Mouse (Mus musculus): ENCODE measurements at regions not wholly inside any gene's neighbourhood (a gene's known extent, or its start where the extent isn't known, plus 50 kb on each side); places are given as distances from the start of the nearest gene placed in this dataset.

DNA sequence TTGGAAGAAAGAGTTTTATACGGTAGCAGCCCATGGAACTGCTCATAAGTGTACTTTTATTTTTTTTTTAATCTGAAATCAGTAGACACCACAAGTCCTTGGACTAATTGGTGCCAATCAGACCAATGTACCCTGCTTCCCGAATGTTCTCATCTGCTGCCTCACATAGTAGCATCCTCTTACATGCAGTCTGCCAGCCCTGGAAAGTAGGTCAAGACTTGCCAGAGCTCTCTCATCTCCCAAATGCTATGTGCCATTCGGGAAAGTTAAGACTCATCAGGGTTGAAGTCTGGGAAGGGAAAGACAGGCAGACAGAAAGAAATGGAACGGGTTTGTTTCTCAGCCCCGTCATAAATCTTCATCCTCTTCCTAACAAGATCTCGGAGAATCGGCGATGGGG, 115.2 kb upstream of the Rbms3 start:
- Histone ChIP-seq H3K4me2 (no peak overlapping the region), H3K4me1 (replicated peaks) (no peaks in the 10 kb centered on the region), H3K9me3 (replicated peaks) (no peaks in the 10 kb centered on the region), H3K27me3 (no peaks in the 10 kb centered on the region), H3K9ac (no peak overlapping the region), H3K36me3 (no peaks in the 10 kb centered on the region), H3K4me3 (no peak overlapping the region), H3K27ac (no peak overlapping the region)
- no peak for ATAC-seq (replicated peaks; ENCODE audit: insufficient number of reproducible peaks, insufficient read depth, low FRiP score, low read depth)
- WGBS, result 89% methylated on average over 8 of the region's 8 CpGs

DNA sequence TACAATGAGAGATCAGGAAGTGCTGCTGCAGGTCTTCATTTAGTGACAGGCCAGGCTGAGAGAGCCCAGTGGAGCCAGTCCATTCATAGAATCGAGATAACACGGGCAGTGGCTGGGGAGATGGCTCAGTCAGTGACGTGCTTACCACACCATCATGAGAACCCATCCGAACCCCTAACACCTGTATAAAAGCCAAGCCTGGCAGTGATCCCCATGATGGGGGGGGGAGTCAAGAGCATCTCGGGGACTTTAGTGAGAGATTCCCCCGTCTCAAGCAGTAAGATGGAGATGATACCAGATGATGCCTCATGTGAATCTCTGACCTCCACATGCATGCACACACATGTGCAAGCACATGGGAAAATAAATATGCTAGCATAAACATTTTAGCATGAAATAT, 99.7 kb upstream of the Rbms3 start:
- no peaks in the 10 kb centered on the region for H3K36me3 ChIP-seq
- H3K27me3 ChIP-seq, result no peaks in the 10 kb centered on the region
- H3K9me3 ChIP-seq (replicated peaks), result no peaks in the 10 kb centered on the region
- H3K4me3 ChIP-seq, result no peak overlapping the region
- 75% methylated on average over 6 of the region's 6 CpGs for WGBS
- no peak overlapping the region for H3K27ac ChIP-seq
- no peaks in the 10 kb centered on the region for H3K4me1 ChIP-seq (replicated peaks)
- no peak for ATAC-seq (replicated peaks; ENCODE audit: insufficient number of reproducible peaks, insufficient read depth, low FRiP score, low read depth)
- H3K9ac ChIP-seq, result no peak overlapping the region
- no peak overlapping the region for H3K4me2 ChIP-seq

DNA sequence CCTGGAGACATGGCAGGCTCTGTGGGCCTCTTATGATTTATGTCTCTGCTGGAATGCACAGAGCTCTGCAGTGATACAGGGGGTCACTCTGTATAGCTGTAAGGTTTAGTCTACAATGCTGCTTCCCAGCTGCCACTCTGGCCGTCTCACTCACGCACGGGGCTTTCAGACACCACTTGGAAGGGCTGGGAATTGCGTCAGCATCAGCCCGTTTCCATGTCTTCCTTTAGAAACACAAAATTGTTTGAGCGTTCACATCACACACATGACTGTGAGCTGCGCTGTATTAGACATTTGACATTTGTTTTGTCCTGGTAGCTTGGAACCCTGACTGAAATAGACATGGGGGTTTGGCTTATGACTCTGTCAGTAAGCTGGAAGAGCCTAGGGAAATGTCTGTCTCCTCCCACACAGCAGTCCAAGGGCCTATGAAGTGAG, 90.5 kb upstream of the Rbms3 start:
- H3K9me3 ChIP-seq (replicated peaks), result no peaks in the 10 kb centered on the region
- no peak overlapping the region for H3K27ac ChIP-seq
- H3K4me2 ChIP-seq, result no peak overlapping the region
- H3K4me1 ChIP-seq (replicated peaks), result no peaks in the 10 kb centered on the region
- WGBS, result 69% methylated on average over 7 of the region's 7 CpGs
- ATAC-seq (replicated peaks; ENCODE audit: insufficient number of reproducible peaks, insufficient read depth, low FRiP score, low read depth), result no peak
- no peaks in the 10 kb centered on the region for H3K36me3 ChIP-seq
- H3K4me3 ChIP-seq, result no peak overlapping the region
- no peak overlapping the region for H3K9ac ChIP-seq
- no peaks in the 10 kb centered on the region for H3K27me3 ChIP-seq

DNA sequence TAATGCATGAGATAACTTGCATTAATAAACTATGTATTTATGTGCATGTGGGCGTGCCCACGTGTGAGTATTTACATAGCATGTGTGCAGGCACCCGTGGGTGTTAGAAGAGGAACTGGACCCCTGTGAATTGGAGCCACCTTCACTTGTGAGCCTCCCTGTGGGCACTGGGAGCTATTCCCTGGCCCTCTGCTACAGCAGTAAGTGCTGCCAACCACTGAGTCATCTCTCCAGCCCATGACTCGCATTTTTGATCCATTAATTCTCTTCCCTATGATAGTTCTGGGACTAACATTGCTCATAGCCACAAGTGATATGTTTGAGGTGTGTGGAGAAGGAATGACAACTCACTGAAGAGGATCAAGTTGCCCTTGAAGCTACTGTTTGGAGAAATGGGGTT, 87.6 kb upstream of the Rbms3 start:
- H3K27ac ChIP-seq, result no peak overlapping the region
- no peaks in the 10 kb centered on the region for H3K36me3 ChIP-seq
- no peak overlapping the region for H3K4me2 ChIP-seq
- no peak overlapping the region for H3K9ac ChIP-seq
- no peaks in the 10 kb centered on the region for H3K9me3 ChIP-seq (replicated peaks)
- 66% methylated on average over 4 of the region's 4 CpGs for WGBS
- no peaks in the 10 kb centered on the region for H3K4me1 ChIP-seq (replicated peaks)
- H3K4me3 ChIP-seq, result no peak overlapping the region
- no peaks in the 10 kb centered on the region for H3K27me3 ChIP-seq
- no peak for ATAC-seq (replicated peaks; ENCODE audit: insufficient number of reproducible peaks, insufficient read depth, low FRiP score, low read depth)

DNA sequence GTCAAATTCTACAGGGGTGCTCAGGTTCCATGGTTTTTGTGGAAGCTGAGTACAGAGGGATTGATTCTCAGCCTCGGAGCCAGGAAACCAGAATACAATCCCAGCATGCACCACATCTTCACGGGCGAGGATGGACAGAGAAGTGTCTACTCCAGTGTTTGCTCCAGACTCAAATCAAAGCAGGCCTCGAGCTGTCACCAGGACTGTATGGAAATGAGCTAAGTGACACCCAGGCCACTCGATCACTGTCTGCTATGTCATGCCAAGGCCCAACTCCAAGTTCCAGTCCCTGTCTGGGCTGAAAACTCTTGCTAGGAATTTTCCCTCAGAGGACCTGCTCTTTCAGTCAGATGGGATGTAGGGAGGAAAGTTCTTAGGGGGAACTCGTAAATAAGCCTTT, 86.8 kb upstream of the Rbms3 start:
- ATAC-seq (replicated peaks; ENCODE audit: insufficient number of reproducible peaks, insufficient read depth, low FRiP score, low read depth), result no peak
- no peaks in the 10 kb centered on the region for H3K27me3 ChIP-seq
- H3K4me2 ChIP-seq, result no peak overlapping the region
- no peaks in the 10 kb centered on the region for H3K9me3 ChIP-seq (replicated peaks)
- H3K4me1 ChIP-seq (replicated peaks), result no peaks in the 10 kb centered on the region
- H3K27ac ChIP-seq, result no peak overlapping the region
- WGBS, result 72% methylated on average over 6 of the region's 6 CpGs
- H3K9ac ChIP-seq, result no peak overlapping the region
- no peaks in the 10 kb centered on the region for H3K36me3 ChIP-seq
- no peak overlapping the region for H3K4me3 ChIP-seq

DNA sequence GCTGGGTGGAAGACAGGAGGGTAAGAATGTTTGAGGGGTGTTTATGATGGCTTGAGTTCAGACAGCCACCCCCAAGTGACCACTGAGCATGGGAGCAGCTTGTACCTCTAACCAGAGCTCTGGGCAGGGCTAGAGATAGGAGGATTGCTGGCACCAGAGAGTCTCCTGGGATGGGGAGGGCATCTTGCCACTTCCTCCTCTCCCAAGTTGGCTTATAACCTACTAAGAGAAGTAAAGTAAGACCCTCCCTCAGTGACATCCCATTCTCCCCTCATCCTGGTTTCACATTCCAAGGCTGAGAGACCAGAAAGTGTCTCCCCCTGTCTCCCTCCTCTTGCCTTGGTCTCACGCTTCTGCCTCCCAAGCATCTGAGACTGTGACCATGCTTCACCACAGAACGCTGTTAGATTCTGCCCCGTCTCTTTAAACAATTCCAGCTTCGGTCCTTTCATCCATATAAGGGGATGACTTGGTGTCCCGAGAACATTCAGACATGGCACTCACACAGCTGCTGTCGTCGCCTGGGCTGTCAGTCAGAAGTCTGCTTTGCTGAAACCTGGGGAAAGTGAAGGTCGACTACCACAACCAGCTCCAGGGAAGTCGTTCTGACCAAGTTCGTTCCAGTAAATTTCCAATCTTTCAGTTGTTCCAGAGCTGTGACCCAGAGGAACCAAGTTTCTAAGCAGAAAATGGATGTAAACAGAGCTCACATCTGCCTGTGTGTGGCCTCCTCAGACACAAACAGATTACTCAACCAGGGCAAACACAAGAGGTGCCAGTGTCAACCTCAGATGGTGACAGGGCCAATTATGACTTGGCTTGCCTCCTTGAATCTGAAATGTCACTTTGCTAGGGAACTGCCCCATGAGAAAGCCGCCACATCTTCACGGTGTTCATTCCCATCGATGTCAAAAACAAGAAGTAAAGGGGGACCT, 85.3 kb upstream of the Rbms3 start:
- Histone ChIP-seq H3K4me1 (replicated peaks) (no peaks in the 10 kb centered on the region), H3K27me3 (no peaks in the 10 kb centered on the region), H3K9me3 (replicated peaks) (no peaks in the 10 kb centered on the region), H3K9ac (no peak overlapping the region), H3K27ac (no peak overlapping the region), H3K4me3 (no peak overlapping the region), H3K4me2 (no peak overlapping the region), H3K36me3 (no peaks in the 10 kb centered on the region)
- ATAC-seq (replicated peaks; ENCODE audit: insufficient number of reproducible peaks, insufficient read depth, low FRiP score, low read depth), result no peak
- WGBS, result 55% methylated on average over 13 of the region's 13 CpGs

DNA sequence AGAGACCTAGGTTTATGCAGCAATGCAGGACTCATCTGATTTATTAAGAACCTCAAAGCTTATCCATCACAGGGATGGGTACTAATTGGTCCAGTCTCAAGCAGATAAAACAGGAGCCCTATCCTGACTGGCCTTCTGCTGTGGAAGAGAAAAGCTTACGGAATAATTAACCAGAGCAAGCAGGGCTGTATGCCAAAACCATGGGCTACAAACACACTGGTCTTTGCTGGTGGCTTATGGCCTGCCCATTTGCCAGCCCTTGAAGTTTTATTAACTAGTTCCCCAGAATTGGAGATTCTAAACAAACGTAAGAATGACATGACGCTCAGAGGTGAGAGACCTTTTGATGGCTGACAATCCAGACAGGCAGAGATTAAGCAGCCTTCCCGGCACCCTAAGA, 83.4 kb upstream of the Rbms3 start:
- no peak for ATAC-seq (replicated peaks; ENCODE audit: insufficient number of reproducible peaks, insufficient read depth, low FRiP score, low read depth)
- H3K27me3 ChIP-seq, result no peaks in the 10 kb centered on the region
- no peak overlapping the region for H3K4me3 ChIP-seq
- H3K4me2 ChIP-seq, result no peak overlapping the region
- no peaks in the 10 kb centered on the region for H3K36me3 ChIP-seq
- no peak overlapping the region for H3K27ac ChIP-seq
- no peaks in the 10 kb centered on the region for H3K9me3 ChIP-seq (replicated peaks)
- no peaks in the 10 kb centered on the region for H3K4me1 ChIP-seq (replicated peaks)
- 76% methylated on average over 4 of the region's 4 CpGs for WGBS
- H3K9ac ChIP-seq, result no peak overlapping the region

DNA sequence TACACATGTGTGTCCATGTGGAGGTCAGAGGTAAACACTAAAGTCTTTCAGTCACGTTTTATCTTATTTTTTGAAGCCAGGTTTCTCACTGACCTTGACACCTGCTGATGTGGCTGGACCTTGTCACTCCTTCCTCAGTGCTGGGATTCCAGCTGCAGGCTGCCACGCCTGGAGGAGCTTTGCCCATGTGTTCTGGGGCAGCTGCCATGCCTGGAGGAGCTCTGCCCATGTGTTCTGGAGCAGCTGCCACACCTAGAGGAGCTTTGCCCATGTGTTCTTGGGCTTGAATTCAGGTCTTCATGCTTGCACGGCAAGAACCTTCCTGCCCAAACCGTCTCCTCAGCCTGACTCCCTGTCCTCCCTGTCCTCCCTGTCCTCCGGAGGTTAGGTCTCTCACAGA, 82.1 kb upstream of the Rbms3 start:
- no peak overlapping the region for H3K27ac ChIP-seq
- no peaks in the 10 kb centered on the region for H3K27me3 ChIP-seq
- no peak overlapping the region for H3K4me3 ChIP-seq
- H3K9ac ChIP-seq, result no peak overlapping the region
- H3K4me2 ChIP-seq, result no peak overlapping the region
- no peaks in the 10 kb centered on the region for H3K36me3 ChIP-seq
- no peak for ATAC-seq (replicated peaks; ENCODE audit: insufficient number of reproducible peaks, insufficient read depth, low FRiP score, low read depth)
- H3K4me1 ChIP-seq (replicated peaks), result no peaks in the 10 kb centered on the region
- no peaks in the 10 kb centered on the region for H3K9me3 ChIP-seq (replicated peaks)
- WGBS, result 79% methylated on average over 5 of the region's 5 CpGs

DNA sequence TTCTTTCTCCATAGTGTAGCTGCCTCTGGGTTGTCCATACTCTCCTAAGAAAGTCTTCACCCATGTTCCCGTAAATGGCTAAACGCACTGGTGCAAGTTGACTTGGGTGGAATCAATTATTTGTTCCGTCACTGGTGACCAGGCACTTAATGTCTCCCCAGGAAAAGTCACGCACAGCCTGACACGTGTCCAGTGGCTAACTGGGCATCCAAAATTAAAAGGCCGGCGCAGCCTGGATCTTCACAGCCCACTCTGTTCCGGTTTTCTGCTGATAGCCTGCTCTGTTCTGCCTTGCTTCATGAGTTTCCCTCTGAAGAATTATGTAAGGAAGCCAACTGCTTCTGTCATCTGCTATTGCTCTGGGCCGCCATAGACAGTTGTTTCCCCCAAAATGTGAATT, 81.3 kb upstream of the Rbms3 start:
- Histone ChIP-seq H3K4me3 (no peak overlapping the region), H3K27me3 (no peaks in the 10 kb centered on the region), H3K36me3 (no peaks in the 10 kb centered on the region), H3K27ac (no peak overlapping the region), H3K4me1 (replicated peaks) (no peaks in the 10 kb centered on the region), H3K9ac (no peak overlapping the region), H3K4me2 (no peak overlapping the region), H3K9me3 (replicated peaks) (no peaks in the 10 kb centered on the region)
- ATAC-seq (replicated peaks; ENCODE audit: insufficient number of reproducible peaks, insufficient read depth, low FRiP score, low read depth), result no peak
- WGBS, result 87% methylated on average over 9 of the region's 9 CpGs

DNA sequence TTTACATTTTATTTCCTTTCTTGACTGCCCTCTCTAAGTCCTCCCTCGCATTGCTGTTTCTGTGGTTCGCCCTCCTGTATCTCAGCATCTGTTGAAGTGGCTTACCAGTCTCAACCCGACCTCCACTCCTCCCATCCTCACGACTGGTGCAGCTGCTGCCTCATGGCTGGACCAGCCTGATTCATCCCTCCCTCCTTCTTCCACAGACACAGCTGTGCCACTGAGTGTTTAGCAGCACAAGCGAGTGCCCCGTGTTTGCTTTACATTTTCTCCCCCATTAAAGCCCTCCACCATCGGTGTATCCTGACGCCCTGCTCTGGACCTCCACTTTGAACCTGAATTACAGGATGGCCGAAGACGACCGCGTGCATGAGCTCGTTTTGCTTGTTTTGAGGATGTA, 80.0 kb upstream of the Rbms3 start:
- no peaks in the 10 kb centered on the region for H3K27me3 ChIP-seq
- H3K4me2 ChIP-seq, result no peak overlapping the region
- no peaks in the 10 kb centered on the region for H3K36me3 ChIP-seq
- ATAC-seq (replicated peaks; ENCODE audit: insufficient number of reproducible peaks, insufficient read depth, low FRiP score, low read depth), result no peak
- no peaks in the 10 kb centered on the region for H3K9me3 ChIP-seq (replicated peaks)
- no peak overlapping the region for H3K9ac ChIP-seq
- H3K4me1 ChIP-seq (replicated peaks), result no peaks in the 10 kb centered on the region
- H3K4me3 ChIP-seq, result no peak overlapping the region
- WGBS, result 80% methylated on average over 13 of the region's 13 CpGs
- H3K27ac ChIP-seq, result no peak overlapping the region

DNA sequence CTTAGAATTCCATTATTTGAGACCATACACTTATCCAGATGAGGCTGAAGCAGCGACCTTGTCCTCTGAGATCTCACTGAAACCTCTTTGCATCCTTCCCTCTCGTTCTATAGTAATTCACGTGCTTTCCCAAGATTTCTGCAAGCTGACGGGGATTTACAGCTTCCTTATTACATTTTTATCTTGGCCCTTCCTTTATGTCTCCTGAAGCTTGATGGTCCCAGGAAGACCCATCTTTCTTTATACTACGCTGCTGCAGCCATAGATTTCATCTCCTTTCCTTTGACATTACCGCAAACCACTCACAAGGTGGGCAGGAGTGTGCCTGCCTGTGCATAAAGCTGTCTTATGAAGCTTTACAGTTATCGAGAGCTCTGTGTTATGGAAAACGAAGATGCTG, 63.3 kb upstream of the Rbms3 start:
- no peak overlapping the region for H3K9ac ChIP-seq
- no peak overlapping the region for H3K4me2 ChIP-seq
- no peaks in the 10 kb centered on the region for H3K36me3 ChIP-seq
- H3K9me3 ChIP-seq (replicated peaks), result no peaks in the 10 kb centered on the region
- no peak overlapping the region for H3K4me3 ChIP-seq
- H3K27ac ChIP-seq, result no peak overlapping the region
- no peaks in the 10 kb centered on the region for H3K4me1 ChIP-seq (replicated peaks)
- WGBS, result 85% methylated on average over 8 of the region's 8 CpGs
- H3K27me3 ChIP-seq, result no peaks in the 10 kb centered on the region
- ATAC-seq (replicated peaks; ENCODE audit: insufficient number of reproducible peaks, insufficient read depth, low FRiP score, low read depth), result no peak

DNA sequence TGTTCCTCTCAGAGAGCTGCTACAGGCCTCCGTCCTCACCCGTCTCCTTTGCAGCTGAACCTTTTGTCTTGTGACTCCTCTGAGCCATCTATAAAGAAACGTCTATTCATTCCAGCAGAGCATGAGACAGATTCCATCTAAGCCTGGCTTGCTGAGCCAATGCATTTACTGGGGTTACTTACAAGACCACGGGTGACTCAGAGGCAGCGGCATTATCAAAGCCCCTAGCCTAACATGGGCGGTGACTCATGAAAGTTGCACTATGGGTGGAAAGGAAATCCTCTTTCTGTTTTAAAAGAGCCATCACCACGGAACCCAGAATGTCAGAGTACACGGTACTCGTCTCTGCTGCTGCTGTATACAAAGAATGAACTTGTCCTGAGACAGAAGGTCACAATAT, 62.8 kb upstream of the Rbms3 start:
- 66% methylated on average over 9 of the region's 9 CpGs for WGBS
- Histone ChIP-seq H3K36me3 (no peaks in the 10 kb centered on the region), H3K27me3 (no peaks in the 10 kb centered on the region), H3K27ac (no peak overlapping the region), H3K9me3 (replicated peaks) (no peaks in the 10 kb centered on the region), H3K4me1 (replicated peaks) (no peaks in the 10 kb centered on the region), H3K4me3 (no peak overlapping the region), H3K4me2 (no peak overlapping the region), H3K9ac (no peak overlapping the region)
- no peak for ATAC-seq (replicated peaks; ENCODE audit: insufficient number of reproducible peaks, insufficient read depth, low FRiP score, low read depth)
